Mouse (Mus musculus): ENCODE data around the gene Vps35l.

DNA sequence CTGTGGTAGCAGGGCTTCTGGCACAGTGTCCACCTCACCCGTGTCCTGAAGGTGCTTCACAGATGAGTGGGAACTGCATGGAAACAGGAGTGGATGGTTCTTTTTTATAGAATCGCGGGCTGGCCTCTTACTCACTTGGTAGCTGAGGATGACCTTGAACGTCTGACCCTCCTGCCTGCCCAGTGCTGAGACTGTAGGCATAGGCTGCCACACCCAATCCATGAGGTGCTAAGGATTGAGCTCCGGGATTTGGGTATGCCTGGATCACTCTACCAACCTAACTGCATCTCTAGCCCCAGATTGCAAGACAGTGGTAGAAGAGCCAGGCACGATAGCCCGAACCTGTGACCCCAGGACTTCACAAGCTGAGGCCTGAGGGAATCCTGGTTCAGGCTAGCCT lies 77.7 kb downstream of the Vps35l start:
- TF ChIP-seq TAL1 (IDR thresholded peaks at IDR 0.05; ENCODE audit: low read length) = no peak
- no peak for TF ChIP-seq GATA1 (IDR thresholded peaks at IDR 0.05; ENCODE audit: low read length)

All from erythroblast, embryonic 14.5 days (primary cell).